Mouse (Mus musculus) adrenal gland, postnatal 36 days (tissue): ENCODE measurements at regions not wholly inside any gene's neighbourhood (a gene's known extent, or its start where the extent isn't known, plus 50 kb on each side); places are given as distances from the start of the nearest gene placed in this dataset.

Experiments
- DNase-seq, 2 experiments: peaks; one replicate each; pipeline ENCODE4 v3.0.0; 2021; ENCODE audit warnings: mixed read lengths in 1 of 2

- DNase-seq: no peak
These were observed 75.5 kb downstream of the Trib2 start for GRCm38 (mm10) chr12:15741219-15741618.

- DNase-seq: no peak
These were observed 77.7 kb downstream of the Trib2 start for GRCm38 (mm10) chr12:15738989-15739388.

DNA sequence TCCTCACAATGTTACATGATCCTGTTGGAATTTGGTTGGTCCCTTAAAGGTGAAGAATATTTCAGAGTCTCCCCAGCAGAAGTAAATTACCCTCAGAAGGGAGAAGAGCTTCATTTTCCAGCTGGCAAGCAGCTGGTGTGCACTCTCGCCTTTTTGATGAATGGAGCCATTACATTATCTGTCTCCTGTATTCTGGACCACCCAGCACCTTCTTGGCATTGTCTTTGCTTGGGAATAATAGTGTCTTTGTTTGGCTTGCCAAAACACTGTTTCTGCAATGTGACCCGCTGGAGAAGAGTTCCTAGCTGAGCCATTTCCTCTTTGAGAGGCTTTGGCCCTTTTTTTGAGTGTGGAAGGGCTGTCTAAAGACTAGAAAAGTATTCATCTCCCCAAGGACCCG lies 85.5 kb downstream of the Trib2 start:
- peak in 1 of 2 experiments; percentile 5 for DNase-seq

GRCm38 (mm10) chr12:15729696-15730095 lies 87.0 kb downstream of the Trib2 start:
- peak in 1 of 2 experiments; percentile 6 for DNase-seq

DNA sequence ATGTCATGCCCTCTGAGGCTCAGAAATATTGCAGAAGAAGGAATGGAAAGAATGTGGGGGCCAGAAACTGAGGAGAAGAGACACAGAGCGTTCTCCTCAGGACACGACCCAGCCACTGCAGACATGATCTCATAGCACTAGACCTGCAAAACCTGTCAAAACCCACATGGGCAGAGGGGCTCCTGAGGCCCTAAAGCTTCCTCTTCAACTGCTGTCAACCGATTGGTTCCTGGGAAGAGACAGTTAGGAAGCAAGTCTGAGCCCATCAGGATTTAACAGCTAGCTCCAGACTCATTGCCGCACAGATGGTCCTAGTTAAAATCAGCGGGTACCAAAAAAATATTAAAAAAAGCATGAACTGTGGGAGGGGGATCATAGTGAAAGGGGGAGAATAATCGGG lies 93.2 kb downstream of the Trib2 start:
- no peak for DNase-seq

- no peak for DNase-seq
These were observed 94.6 kb downstream of the Trib2 start for GRCm38 (mm10) chr12:15722161-15722560.

DNA sequence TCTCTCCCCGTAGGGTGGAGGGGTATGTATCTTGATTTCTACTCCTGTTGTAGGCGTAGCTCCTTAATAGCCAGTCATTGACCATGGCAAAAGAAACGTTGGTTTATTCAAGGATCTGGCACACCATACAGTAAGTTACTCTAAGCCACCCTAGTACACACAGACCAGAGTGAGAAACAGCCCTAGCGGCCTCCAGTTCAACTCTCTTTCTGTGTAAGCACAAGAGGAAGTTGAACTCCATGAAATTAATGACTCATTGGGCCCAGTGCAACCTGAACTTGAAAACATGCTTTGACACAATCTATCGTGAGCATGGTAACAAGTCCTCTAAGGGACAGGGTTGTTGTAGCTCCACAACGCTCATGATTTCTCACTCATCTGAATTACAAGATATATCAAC lies 96.6 kb downstream of the Trib2 start:
- DNase-seq: no peak

DNA sequence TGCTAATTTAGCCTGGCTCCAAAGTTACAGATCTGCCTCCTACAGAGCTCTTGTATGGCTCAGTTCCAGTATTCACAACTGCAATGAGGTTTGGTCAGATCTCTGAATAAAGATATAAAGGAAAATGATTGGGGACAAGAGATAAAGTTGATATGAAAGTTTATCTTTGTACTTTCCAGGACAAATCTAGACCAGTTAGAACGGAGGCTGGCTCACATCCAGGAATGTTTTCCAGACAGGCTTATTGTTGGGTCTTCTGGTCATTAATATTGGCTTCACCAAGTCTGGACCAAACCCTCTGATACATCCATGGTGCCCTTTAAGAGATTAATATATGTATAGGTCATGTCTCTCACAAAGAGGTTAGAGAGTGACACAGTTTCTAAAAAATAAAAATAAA lies 97.9 kb downstream of the Trib2 start:
- DNase-seq: peak in 1 of 2 experiments; percentile 41

DNA sequence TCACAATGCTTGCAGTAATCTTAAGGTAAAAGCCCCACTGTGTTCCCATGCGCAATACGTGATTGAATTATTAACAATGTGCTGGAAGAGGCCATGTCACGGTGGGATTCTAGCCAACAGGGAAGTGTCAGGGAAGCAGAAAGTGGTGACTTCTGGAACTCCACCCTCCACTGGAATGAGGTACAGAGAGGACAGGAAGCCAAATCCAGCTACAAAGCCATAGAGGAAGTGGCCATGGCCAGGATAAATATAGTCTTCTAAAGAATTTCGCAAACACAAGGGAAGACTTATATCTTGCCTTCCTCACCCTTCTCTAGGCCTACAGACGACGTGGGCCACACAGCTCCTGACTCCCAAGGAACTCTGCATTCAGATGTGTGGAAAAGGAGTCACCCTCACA lies 98.7 kb downstream of the Trib2 start:
- DNase-seq: peak; percentile 35 to 57

- DNase-seq: no peak
These were observed 99.4 kb downstream of the Trib2 start for GRCm38 (mm10) chr12:15717342-15717741.

- DNase-seq: no peak
These were observed 103.1 kb downstream of the Trib2 start for GRCm38 (mm10) chr12:15713623-15714022.

GRCm38 (mm10) chr12:15707570-15708095 lies 109.1 kb downstream of the Trib2 start:
- DNase-seq: no peak

- DNase-seq: peak; percentile 76 to 80
These were observed 112.3 kb downstream of the Trib2 start for GRCm38 (mm10) chr12:15704412-15704811.

DNA sequence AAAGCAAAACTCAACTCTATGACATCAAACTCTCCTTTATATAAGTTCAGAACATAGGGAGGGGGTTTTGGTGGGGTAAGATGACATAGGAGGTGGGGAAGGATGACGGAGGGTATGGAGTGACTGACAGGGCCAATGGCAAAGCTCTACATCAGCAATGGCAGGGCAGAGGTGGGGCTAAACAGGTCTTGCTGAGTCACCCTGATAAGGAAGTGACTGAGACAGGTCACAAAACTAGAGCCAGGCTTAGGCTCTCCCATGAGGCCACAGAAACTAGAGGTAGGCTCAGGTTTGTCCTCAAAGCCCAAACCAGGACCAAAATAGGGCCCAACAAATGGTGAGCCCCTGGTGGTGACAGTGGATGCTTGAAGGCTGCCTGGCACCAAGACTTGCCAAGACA lies 114.6 kb downstream of the Trib2 start:
- DNase-seq: no peak

GRCm38 (mm10) chr12:15698829-15699228 lies 117.9 kb downstream of the Trib2 start:
- DNase-seq: no peak

DNA sequence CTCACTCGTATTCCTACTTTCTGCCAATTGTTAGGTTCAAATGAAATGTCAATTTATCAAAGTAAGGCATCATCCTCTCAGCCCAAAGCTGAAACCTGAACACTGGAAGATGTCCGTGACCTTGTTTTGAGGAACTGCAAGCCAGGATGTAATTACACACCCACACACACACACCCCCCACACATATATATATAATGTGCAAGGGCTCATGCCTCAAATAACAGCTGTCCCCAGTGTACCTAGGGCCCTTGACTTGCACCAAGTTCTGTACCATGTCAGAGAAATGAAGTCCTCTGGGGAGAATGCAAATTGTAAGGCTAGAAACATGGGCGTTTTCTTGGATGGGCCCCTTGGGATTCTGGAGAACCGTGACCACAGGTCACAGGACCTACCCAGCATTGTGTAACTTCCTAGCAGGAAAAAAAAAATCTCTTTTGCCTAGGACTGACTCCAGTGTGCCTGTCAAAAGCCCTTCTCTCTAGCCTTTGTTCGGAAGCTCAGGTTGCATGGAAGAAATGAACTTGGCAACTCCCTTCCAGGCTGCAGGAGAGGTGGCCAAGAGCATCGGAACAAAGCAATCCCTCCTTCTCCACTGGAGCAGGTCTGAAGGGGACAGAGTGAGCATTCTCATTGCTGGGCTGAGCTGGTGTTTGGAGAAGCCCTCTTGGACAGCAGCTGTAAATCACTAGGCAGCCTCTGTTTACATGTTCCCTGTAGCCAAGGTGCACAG lies 118.5 kb downstream of the Trib2 start:
- DNase-seq: peak in 1 of 2 experiments; percentile 16

- DNase-seq: no peak
These were observed 128.4 kb downstream of the Trib2 start for GRCm38 (mm10) chr12:15688342-15688741.

DNA sequence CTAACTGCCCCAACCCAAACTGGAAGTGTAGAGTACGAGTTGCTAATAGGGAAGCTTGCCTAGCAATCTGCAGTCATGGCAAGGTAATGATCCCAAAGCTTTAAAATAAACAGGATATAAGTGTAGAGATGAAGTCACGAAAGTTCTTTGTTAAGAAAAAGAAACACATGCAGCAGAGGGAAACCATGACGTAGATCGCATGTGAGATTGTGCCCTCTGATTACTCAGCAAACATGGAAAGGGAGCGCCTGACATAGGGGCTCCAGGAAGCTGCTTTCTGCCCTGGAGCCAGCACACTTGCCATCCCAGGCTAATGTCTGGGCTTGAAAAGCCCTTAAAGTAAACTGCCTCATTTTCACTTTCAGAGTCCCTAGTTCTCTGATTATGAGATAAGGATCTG lies 132.4 kb downstream of the Trib2 start:
- DNase-seq: no peak

DNA sequence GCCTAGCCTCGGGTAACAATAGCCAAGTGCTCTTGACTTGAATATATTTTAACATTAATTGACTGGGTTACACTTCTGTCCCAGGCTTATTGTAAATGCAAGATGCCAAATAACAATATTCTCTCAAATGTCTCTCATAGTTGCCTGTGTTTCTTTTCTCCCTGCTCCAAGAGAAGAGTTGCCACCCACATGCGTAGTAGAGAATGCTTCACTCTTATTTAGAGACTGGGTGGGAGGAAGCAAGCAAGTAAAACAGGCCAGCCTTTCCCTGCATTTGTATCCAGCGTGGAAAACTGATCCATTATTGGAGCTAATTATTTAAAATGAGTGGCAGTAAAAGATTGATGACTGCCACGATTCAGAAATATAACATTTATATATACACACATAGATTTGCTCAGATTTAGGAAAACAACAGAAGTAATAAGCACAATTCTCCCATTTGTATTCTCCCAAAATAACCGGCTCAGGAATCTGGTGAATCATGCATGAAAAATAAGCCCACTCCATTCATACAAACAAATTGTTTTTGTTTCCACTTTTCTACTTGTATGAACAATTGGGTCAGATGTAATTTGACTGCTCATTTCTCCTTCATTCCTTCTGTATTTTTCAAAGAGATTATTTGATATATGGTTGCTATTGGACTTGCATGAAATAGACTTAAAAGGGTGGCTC lies 134.9 kb downstream of the Trib2 start:
- DNase-seq: no peak

DNA sequence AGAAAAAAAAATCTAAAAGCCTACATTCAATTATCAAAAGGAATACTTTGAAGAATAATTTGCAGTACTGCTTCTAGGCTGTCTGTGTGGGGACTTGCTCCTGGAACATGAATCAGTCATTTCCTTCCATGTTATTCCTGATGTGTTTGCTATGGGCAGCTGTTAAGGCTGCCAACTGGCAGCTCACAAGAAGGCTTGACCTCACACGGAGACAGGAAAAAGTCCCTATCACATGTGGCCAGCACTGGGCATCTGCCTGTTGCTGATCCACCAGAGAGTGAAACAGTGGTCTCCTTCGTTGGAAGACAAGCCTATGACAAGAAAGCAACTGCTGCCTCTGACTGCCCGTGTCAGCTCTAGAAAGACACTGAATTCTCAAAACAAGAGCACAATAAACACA lies 140.6 kb downstream of the Trib2 start:
- DNase-seq: no peak

DNA sequence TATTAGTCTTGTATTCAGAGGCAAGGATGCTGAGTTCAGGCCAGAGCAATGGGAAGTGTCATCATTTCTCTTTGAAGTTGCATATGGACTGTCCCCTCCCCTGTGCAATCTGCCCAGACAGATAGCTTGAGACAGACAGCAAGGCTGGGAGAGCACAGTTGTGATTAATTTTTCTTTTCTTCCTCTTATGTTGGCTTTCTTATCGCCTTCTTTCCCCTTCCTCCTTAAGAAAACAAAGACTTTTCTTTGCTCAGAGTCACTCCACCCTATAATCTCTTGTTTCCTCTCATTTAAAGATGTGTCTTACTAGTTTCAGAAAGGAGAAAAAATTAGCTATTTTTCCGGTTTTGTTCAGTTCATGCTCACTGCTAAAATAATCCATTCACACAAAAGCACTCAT lies 157.0 kb downstream of the Trib2 start:
- DNase-seq: no peak

DNA sequence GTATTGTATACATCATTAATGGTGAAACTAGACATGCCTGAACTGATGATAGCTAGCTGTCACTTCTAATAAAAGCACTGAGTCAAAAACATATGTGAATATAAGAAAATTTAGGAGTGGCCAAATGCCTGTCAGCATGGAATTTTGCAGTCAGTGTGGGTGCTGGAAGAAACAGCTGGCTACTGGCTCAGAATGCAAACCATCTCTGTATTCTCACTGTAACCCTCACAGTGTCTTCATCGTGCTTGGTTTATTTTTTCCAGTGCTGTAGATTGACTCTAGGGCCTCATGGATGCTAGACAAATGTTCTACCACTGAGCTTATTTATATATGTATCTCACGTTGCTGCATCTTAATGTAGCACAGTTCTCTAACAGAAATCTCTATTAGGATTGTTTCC lies 157.4 kb downstream of the Trib2 start:
- no peak for DNase-seq

GRCm38 (mm10) chr12:15657748-15658251 lies 158.9 kb downstream of the Trib2 start:
- DNase-seq: no peak
